9 mouse cellular contexts compared by ENCODE assay signal in the genomic region with DNA sequence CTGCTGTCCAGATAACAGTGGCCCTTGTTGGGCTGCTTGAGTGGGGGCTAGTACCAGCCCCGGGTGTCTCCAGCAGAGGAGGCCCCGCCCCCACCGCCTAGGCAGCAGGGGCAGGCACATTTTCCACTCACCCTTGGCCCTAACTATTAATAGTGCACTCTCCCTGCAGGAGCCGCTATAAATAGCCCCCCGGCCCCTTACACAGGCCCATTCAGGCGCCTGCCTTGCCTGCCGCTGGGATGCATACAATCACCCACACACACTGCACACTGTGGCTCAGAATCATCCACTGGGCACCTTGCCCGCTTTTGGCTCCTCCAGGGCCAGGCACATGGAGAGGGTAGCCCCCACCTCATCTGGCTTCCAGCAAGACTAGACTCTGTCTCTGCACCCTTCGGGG. TPM values are rescaled to one million over a fixed set of nuclear protein-coding genes. Genes with fewer than 3 reads are reported as not detected.
DNase-seq lines count a peak whose midpoint lies in the region; ATAC-seq lines count a peak whose summit lies in the region.
"Had no signal": no experiment of that assay in that cellular context is flagged by ENCODE, and none has a peak within 500 bp of the region (broad histone marks: within the 10 kb centered on the region; RNA-seq: fewer than 3 reads in every experiment).

No protein-coding gene starts in this region.

- H3K9ac ChIP-seq in midbrain, embryonic 14.5 days (replicated peaks; ENCODE audit: low read length), result no peak overlapping the region

- no peaks in the 10 kb centered on the region for H3K27me3 ChIP-seq in limb, embryonic 10.5 days (ENCODE audit: low read depth, poor library complexity, severe bottlenecking)
- no peaks in the 10 kb centered on the region for H3K27me3 ChIP-seq in midbrain, embryonic 14.5 days (ENCODE audit: control insufficient read depth, insufficient read depth, low read length)

- ATAC-seq in midbrain, embryonic 14.5 days (ENCODE audit: low FRiP score, low TSS enrichment), result 0 out of 2 replicates have a peak, but pooled peaks have one; percentile 44
- ATAC-seq in inflammation-experienced regulatory T-cells, adult 6 months, result no peak

- peaks cover 60% of the 10 kb centered on the region for H3K4me1 ChIP-seq in limb, embryonic 10.5 days
- peaks cover 12% of the 10 kb centered on the region for H3K4me1 ChIP-seq in midbrain, embryonic 14.5 days (ENCODE audit: control insufficient read depth, insufficient read depth, low read length)

- peak overlapping the region; percentile 81 for H3K27ac ChIP-seq in limb, embryonic 10.5 days
- 0 out of 2 replicates have a peak overlapping the region, but pooled peaks have one; percentile 38 for H3K27ac ChIP-seq in midbrain, embryonic 14.5 days (replicated peaks; ENCODE audit: low read depth, low read length)
- H3K27ac ChIP-seq: macrophage had no signal

- peak; percentile 65 for DNase-seq in NIH3T3 (ENCODE audit: low read depth)
- peak; percentile 62 for DNase-seq in embryo, embryonic 11 days
- DNase-seq in heart, adult 18-20 months, result peak; percentile 84 to 92
- peak; percentile 81 for DNase-seq in kidney, adult 11 months
- peak; percentile 57 for DNase-seq in limb, embryonic 10.5 days (ENCODE audit: low spot score)
- DNase-seq in midbrain, embryonic 14.5 days, result peak; percentile 62
- DNase-seq in urinary bladder, postnatal 4 days (ENCODE audit: low spot score in 2 of 2), result no peak

- 31% methylated on average over 9 of the region's 9 CpGs for WGBS in limb, embryonic 10.5 days
- 40% methylated on average over 9 of the region's 9 CpGs for WGBS in midbrain, embryonic 14.5 days

- no peaks in the 10 kb centered on the region for H3K36me3 ChIP-seq in limb, embryonic 10.5 days
- no peaks in the 10 kb centered on the region for H3K36me3 ChIP-seq in midbrain, embryonic 14.5 days (ENCODE audit: control insufficient read depth, insufficient read depth, low read length)

- H3K4me2 ChIP-seq in midbrain, embryonic 14.5 days (ENCODE audit: low read length), result no peak overlapping the region

- H3K4me3 ChIP-seq in limb, embryonic 10.5 days, result peak overlapping the region; percentile 4; the same call in 1 of the 2 replicates
- no peak overlapping the region for H3K4me3 ChIP-seq in midbrain, embryonic 14.5 days (replicated peaks; ENCODE audit: low read depth, low read length)

- no peaks in the 10 kb centered on the region for H3K9me3 ChIP-seq in limb, embryonic 10.5 days (replicated peaks)
- H3K9me3 ChIP-seq in midbrain, embryonic 14.5 days (ENCODE audit: control insufficient read depth, low read length), result no peaks in the 10 kb centered on the region

RNA-seq across cellular contexts. Expression of gene Creld2, which starts 19.8 kb away (rescaled TPM):
- 10 to 100 TPM; 19.6 to 28.7 TPM for total RNA-seq in heart, adult 18-20 months (2021)
- polyA plus RNA-seq in limb, embryonic 10.5 days (2016; fragmentation: Nextera tagmentation; extraction: Ambion mirVana), result 98.5 and 99.0 TPM in 2 replicates
- 49.6 and 53.8 TPM in 2 replicates for polyA plus RNA-seq in midbrain, embryonic 14.5 days (2014; fragmentation: Nextera tagmentation; extraction: Ambion mirVana)
- polyA plus RNA-seq in inflammation-experienced regulatory T-cells, adult 6 months (2017; shearing (Covaris generic)), result 10 to 100 TPM; 22.9 to 40.9 (median 28.4) TPM

RNA-seq across cellular contexts. Expression of gene Alg12, which starts 20.2 kb away (rescaled TPM):
- total RNA-seq in heart, adult 18-20 months (2021), result 1 to 10 TPM; 8.3 to 8.8 TPM
- polyA plus RNA-seq in limb, embryonic 10.5 days (2016; fragmentation: Nextera tagmentation; extraction: Ambion mirVana), result 10.8 and 12.3 TPM in 2 replicates
- polyA plus RNA-seq in midbrain, embryonic 14.5 days (2014; fragmentation: Nextera tagmentation; extraction: Ambion mirVana), result 7.1 and 8.1 TPM in 2 replicates
- polyA plus RNA-seq in inflammation-experienced regulatory T-cells, adult 6 months (2017; shearing (Covaris generic)), result 10 to 100 TPM; 12.8 to 22.4 (median 15.8) TPM

RNA-seq across cellular contexts. Expression of gene Pim3, which starts 22.7 kb away (rescaled TPM):
- 100 to 1,000 TPM in 1 of 2 experiments, 10 to 100 TPM in 1; 97.9 to 139 TPM for total RNA-seq in heart, adult 18-20 months (2021)
- polyA plus RNA-seq in limb, embryonic 10.5 days (2016; fragmentation: Nextera tagmentation; extraction: Ambion mirVana), result 46.6 and 48.2 TPM in 2 replicates
- 49.1 and 53.2 TPM in 2 replicates for polyA plus RNA-seq in midbrain, embryonic 14.5 days (2014; fragmentation: Nextera tagmentation; extraction: Ambion mirVana)
- polyA plus RNA-seq in inflammation-experienced regulatory T-cells, adult 6 months (2017; shearing (Covaris generic)), result 1 to 10 TPM; 3.0 to 4.1 (median 4.0) TPM

Comparison
In these comparisons a context has a peak if more than half of its experiments do, and no peak if none do; other contexts are left out.
1. DNase-seq: peak in NIH3T3 (single experiment), embryo, embryonic 11 days (single experiment), heart, adult 18-20 months (2 of 2), kidney, adult 11 months (single experiment), limb, embryonic 10.5 days (single experiment) and midbrain, embryonic 14.5 days (single experiment); none in urinary bladder, postnatal 4 days (0 of 2).